Mouse (Mus musculus): ENCODE results near the gene Sap30. TPM values are rescaled to one million over a fixed set of nuclear protein-coding genes. Genes with fewer than 3 reads are reported as not detected.

The Sap30 gene
- 61.5 and 76.8 TPM in 2 replicates for total RNA-seq (2012; rRNA removed)

DNA sequence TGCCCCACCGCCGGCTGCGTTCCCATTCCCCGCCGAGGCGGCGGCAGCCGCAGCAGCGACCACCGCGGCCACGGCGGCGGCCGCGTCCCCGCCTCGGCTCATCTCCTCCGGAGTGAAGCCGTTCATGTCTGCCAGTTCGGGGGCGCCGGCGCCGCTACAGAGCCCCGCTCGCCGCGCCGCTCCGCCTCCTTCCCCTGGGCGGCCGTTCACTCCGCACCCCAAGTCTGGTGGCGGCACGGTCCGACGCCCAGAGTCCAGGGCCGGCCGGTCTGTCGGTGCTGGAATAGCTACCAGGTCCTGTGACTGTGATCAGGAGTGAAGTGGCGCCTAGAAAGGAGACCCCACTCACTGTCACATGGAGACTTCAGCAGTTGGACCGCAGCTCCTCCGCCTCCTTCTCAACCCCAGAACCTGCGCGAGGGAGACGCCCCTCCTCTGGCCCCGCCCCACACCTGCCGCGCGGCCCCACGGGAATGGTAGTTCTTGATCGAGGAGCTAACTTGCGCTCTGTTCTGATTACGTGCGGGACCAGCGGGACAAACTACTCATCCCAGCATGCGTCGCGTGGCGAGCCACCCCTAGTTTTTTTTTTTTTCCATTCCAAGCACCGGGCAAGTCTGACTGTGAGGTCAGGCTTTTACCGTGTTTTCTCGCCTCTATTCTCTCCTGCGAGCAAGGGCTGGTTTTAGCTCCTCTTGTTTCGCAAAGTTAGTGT is at the start of gene Sap30:
TSS of gene Sap30 (minus strand) at position 420 of the 715 bp plus-strand sequence.
- H3K9me3 ChIP-seq (ENCODE audit: control insufficient read depth, insufficient read depth, low read depth, low read length), result no peaks in the 10 kb centered on the region
- DNase-seq (ENCODE audit: low read depth, low spot score), result peak; percentile 97
- peaks cover 4 to 8% of the 10 kb centered on the region in 2 experiments; a peak in 3 of 4 replicates for H3K4me1 ChIP-seq (ENCODE audit: control insufficient read depth in 2 of 2, insufficient read depth in 2 of 2, low read length in 2 of 2, poor library complexity in 1 of 2)
- in situ Hi-C loops (cut with MboI; ENCODE audit: low sequenced_read_pairs in 2 of 2, unreplicated experiment in 2 of 2), result no loop called here
- peak within 1 kb of the TSS; percentile 93 for H3K9ac ChIP-seq (ENCODE audit: insufficient read depth, low read depth, low read length, poor library complexity, severe bottlenecking)
- TF ChIP-seq ZNF384 (IDR thresholded peaks at IDR 0.05; ENCODE audit: low read depth, low read length), result peak; percentile 99
- TF ChIP-seq MAFK (IDR thresholded peaks at IDR 0.05; ENCODE audit: insufficient read depth, low read depth, low read length), result 0 out of 2 replicates have a peak, but pooled peaks have one; percentile 2
- peak; percentile 96 for TF ChIP-seq HCFC1 (IDR thresholded peaks at IDR 0.05; ENCODE audit: borderline replicate concordance, insufficient read depth, low read length)
- no peak for TF ChIP-seq ZC3H11A (IDR thresholded peaks at IDR 0.05; ENCODE audit: borderline replicate concordance, low read depth, low read length)
- H3K36me3 ChIP-seq (ENCODE audit: control insufficient read depth, insufficient read depth, low read length, poor library complexity, severe bottlenecking), result peaks cover 6% of the 10 kb centered on the region
- H3K27ac ChIP-seq (ENCODE audit: insufficient read depth, low read depth, low read length, poor library complexity, severe bottlenecking), result peak within 1 kb of the TSS; percentile 84
- H3K4me3 ChIP-seq (ENCODE audit: insufficient read depth in 1 of 2, low read depth in 1 of 2, low read length in 2 of 2, poor library complexity in 1 of 2, severe bottlenecking in 1 of 2), result peak within 1 kb of the TSS; percentile 84 to 99

GRCm38 (mm10) chr8:57536167-57536566 is 48.5 kb upstream of the Sap30 start:
- Histone ChIP-seq H3K9ac (ENCODE audit: insufficient read depth, low read depth, low read length, poor library complexity, severe bottlenecking) (no peak overlapping the region), H3K27ac (ENCODE audit: insufficient read depth, low read depth, low read length, poor library complexity, severe bottlenecking) (no peak overlapping the region), H3K4me3 (ENCODE audit: insufficient read depth in 1 of 2, low read depth in 1 of 2, low read length in 2 of 2, poor library complexity in 1 of 2, severe bottlenecking in 1 of 2) (no peak overlapping the region), H3K9me3 (ENCODE audit: control insufficient read depth, insufficient read depth, low read depth, low read length) (no peaks in the 10 kb centered on the region), H3K36me3 (ENCODE audit: control insufficient read depth, insufficient read depth, low read length, poor library complexity, severe bottlenecking) (peaks cover 9% of the 10 kb centered on the region), H3K4me1 (ENCODE audit: control insufficient read depth in 2 of 2, insufficient read depth in 2 of 2, low read length in 2 of 2, poor library complexity in 1 of 2) (no peaks in the 10 kb centered on the region)
- DNase-seq (ENCODE audit: low read depth, low spot score), result no peak
- in situ Hi-C loops (cut with MboI; ENCODE audit: low sequenced_read_pairs in 2 of 2, unreplicated experiment in 2 of 2), result loop anchor here in 1 of 2 experiments (10.0 kb wide), 1 partner anchor 259 kb away; no protein-coding TSS in a partner anchor
- TF ChIP-seq ZNF384 (IDR thresholded peaks at IDR 0.05; ENCODE audit: low read depth, low read length) (no peak), HCFC1 (IDR thresholded peaks at IDR 0.05; ENCODE audit: borderline replicate concordance, insufficient read depth, low read length) (no peak), CHD2 (IDR thresholded peaks at IDR 0.05; ENCODE audit: low read depth, low read length) (no peak), MAFK (IDR thresholded peaks at IDR 0.05; ENCODE audit: insufficient read depth, low read depth, low read length) (no peak), ZC3H11A (IDR thresholded peaks at IDR 0.05; ENCODE audit: borderline replicate concordance, low read depth, low read length) (no peak)

DNA sequence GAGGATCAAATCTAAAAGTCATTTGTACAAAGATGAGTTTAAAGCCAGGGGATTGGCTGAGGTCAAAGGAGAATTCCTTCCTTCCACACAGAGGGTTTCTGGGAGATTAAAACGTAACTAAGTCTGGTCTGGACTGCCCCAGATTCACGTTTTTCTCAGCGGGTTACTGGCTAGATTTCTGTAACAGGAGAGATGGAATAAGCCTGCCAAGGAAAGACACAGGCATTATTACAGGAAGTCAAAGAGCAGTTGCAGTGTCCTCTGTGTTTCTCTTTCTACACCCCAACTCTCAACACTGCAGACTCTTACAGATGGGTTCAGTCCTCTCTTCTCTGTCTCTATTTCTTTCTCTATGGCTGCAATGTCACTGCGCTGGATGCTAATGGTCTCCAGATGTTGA is 46.8 kb upstream of the Sap30 start:
- no peak overlapping the region for H3K4me3 ChIP-seq (ENCODE audit: insufficient read depth in 1 of 2, low read depth in 1 of 2, low read length in 2 of 2, poor library complexity in 1 of 2, severe bottlenecking in 1 of 2)
- DNase-seq (ENCODE audit: low read depth, low spot score), result no peak
- peaks cover 9% of the 10 kb centered on the region for H3K36me3 ChIP-seq (ENCODE audit: control insufficient read depth, insufficient read depth, low read length, poor library complexity, severe bottlenecking)
- no peaks in the 10 kb centered on the region for H3K4me1 ChIP-seq (ENCODE audit: control insufficient read depth in 2 of 2, insufficient read depth in 2 of 2, low read length in 2 of 2, poor library complexity in 1 of 2)
- H3K27ac ChIP-seq (ENCODE audit: insufficient read depth, low read depth, low read length, poor library complexity, severe bottlenecking), result no peak overlapping the region
- H3K9ac ChIP-seq (ENCODE audit: insufficient read depth, low read depth, low read length, poor library complexity, severe bottlenecking), result no peak overlapping the region
- no peak for TF ChIP-seq MAFK (IDR thresholded peaks at IDR 0.05; ENCODE audit: insufficient read depth, low read depth, low read length)
- no peak for TF ChIP-seq ZNF384 (IDR thresholded peaks at IDR 0.05; ENCODE audit: low read depth, low read length)
- no peaks in the 10 kb centered on the region for H3K9me3 ChIP-seq (ENCODE audit: control insufficient read depth, insufficient read depth, low read depth, low read length)
- in situ Hi-C loops (cut with MboI; ENCODE audit: low sequenced_read_pairs in 2 of 2, unreplicated experiment in 2 of 2), result loop anchor here (5.0 to 10.0 kb wide), 2 partner anchors 102 to 260 kb away; no protein-coding TSS in a partner anchor

DNA sequence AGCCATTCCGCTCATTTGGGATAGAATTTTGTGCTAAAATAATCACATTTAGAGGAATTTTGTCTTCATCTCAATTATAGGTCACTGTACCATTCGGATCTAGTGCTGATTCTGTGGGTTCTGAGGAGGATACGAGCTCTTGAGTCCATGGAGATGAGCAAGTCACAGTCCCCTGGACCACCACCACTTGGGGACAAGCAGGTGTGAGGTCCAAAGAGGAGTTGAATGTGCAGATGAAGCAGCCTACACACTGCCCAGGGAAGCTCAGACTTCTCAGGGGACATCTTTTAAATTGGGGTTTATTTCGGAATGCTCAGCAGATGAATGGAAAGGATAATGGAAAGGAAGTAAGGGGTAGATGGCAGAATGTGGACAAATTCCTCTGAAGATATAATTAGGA is 45.4 kb upstream of the Sap30 start:
- no peak for DNase-seq (ENCODE audit: low read depth, low spot score)
- Histone ChIP-seq H3K9me3 (ENCODE audit: control insufficient read depth, insufficient read depth, low read depth, low read length) (no peaks in the 10 kb centered on the region), H3K36me3 (ENCODE audit: control insufficient read depth, insufficient read depth, low read length, poor library complexity, severe bottlenecking) (peaks cover 9% of the 10 kb centered on the region), H3K27ac (ENCODE audit: insufficient read depth, low read depth, low read length, poor library complexity, severe bottlenecking) (no peak overlapping the region), H3K9ac (ENCODE audit: insufficient read depth, low read depth, low read length, poor library complexity, severe bottlenecking) (no peak overlapping the region), H3K4me3 (ENCODE audit: insufficient read depth in 1 of 2, low read depth in 1 of 2, low read length in 2 of 2, poor library complexity in 1 of 2, severe bottlenecking in 1 of 2) (no peak overlapping the region), H3K4me1 (ENCODE audit: control insufficient read depth in 2 of 2, insufficient read depth in 2 of 2, low read length in 2 of 2, poor library complexity in 1 of 2) (no peaks in the 10 kb centered on the region)
- in situ Hi-C loops (cut with MboI; ENCODE audit: low sequenced_read_pairs in 2 of 2, unreplicated experiment in 2 of 2), result loop anchor here (5.0 to 10.0 kb wide), 2 partner anchors 101 to 262 kb away; no protein-coding TSS in a partner anchor
- TF ChIP-seq ZC3H11A (IDR thresholded peaks at IDR 0.05; ENCODE audit: borderline replicate concordance, low read depth, low read length) (no peak), ZNF384 (IDR thresholded peaks at IDR 0.05; ENCODE audit: low read depth, low read length) (no peak), CHD2 (IDR thresholded peaks at IDR 0.05; ENCODE audit: low read depth, low read length) (no peak), HCFC1 (IDR thresholded peaks at IDR 0.05; ENCODE audit: borderline replicate concordance, insufficient read depth, low read length) (no peak), MAFK (IDR thresholded peaks at IDR 0.05; ENCODE audit: insufficient read depth, low read depth, low read length) (no peak)

All from ES-E14 (cell line).